Mouse (Mus musculus) B cell, adult 2 months (primary cell): ENCODE data around the gene Zbed3.

Experiments
- DNase-seq, 2 experiments: peaks; one replicate each; pipeline ENCODE4 v3.0.0; 2022

The Zbed3 gene

GRCm38 (mm10) chr13:95323400-95323799 lies at the start of gene Zbed3:
TSS of gene Zbed3 (plus strand) at chr13:95323612.
- DNase-seq: no peak

DNA sequence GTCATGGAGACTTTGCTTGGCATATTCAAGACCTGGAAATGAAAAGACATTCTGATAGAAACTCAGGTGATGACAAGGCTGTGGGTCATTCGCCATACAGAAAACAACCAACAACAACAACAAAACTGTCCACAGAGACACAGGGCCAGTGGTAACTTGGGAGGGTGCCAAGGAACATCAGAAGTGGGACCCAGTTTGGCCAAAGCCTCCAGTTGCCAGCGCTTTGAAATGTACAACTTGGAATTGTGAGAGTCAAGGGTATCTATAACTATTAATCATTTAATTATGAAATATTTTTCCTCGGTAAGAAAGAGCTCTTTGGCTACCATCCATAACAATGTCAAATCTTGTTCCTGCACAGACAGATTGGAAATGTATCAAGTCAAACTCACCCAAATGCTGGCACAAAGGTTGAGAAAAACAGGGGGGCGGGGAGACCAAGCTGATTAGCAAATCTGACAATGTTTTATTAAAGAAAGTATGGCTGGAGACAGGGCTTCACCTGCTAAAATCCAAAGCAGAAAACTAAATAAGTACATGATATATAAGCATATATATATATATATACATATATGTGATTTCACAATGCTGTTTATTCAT lies 44.9 kb upstream of the Zbed3 start:
- DNase-seq: no peak

GRCm38 (mm10) chr13:95281740-95282673 lies 41.4 kb upstream of the Zbed3 start:
- DNase-seq: no peak

DNA sequence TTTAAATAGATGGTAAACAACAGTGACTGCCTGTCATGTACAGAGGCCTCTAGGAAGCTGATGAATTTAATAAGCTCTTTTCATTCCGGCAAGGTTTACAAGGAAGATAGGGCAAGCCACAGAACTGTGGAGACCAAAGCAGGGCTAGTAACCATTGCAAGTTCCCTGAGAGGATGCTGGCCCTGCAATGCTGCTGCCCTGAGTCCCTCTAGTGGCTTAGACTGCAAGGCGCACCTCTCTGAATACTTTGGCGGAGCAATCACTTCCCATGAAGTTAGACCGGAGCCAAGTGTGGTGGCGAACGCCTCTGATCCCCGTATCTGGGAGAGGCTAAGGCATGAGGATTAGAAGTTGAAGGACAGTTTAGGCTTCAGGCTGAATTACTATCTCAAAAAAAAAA lies 36.4 kb upstream of the Zbed3 start:
- DNase-seq: peak; percentile 12 to 21

- DNase-seq: no peak
Observed at GRCm38 (mm10) chr13:95288027-95288426, 35.4 kb upstream of the Zbed3 start.

- DNase-seq: no peak
Observed at GRCm38 (mm10) chr13:95291983-95292382, 31.4 kb upstream of the Zbed3 start.

GRCm38 (mm10) chr13:95299956-95300355 lies 23.5 kb upstream of the Zbed3 start:
- no peak for DNase-seq

GRCm38 (mm10) chr13:95306596-95306995 lies 16.8 kb upstream of the Zbed3 start:
- DNase-seq: no peak

GRCm38 (mm10) chr13:95307100-95307655 lies 16.2 kb upstream of the Zbed3 start:
- no peak for DNase-seq

DNA sequence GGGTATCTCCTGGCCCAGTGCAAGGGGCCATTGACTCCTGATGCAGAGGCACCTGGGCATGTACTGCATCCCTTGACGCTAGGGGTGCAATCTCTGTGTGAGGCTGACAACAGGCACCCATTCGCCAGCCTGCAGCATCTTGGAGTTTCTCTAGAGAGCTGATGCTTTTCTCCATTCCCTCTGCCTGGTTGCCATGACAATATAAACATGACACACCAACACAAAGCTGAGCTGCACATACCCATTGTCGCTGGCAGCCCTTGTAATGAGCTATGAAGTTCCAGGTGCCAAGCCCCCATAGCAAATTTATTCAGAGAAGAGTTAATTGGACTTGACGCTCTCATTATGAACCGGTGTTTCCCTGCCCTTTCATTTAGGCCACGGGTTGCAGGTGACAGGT lies 11.4 kb upstream of the Zbed3 start:
- DNase-seq: no peak

- DNase-seq: no peak
Observed at GRCm38 (mm10) chr13:95319153-95319552, 4.3 kb upstream of the Zbed3 start.

DNA sequence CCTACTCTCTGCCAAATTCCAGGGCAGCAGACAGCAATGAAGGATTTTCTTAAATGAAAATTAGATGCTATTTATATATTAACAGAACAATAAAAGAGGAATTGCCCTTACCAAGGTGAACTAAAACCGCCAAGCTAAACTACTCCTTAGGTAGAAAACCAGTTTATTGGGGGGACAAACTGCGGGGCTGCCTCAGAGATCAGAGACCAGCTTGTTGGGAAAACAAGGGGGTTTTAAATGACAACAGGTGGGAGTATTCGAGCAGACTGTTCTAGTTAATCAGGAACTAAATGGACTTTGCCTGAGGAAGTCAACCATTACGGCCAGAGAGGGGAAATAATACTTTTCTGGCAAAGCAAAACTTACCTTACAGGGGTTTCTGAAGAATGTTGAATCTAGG lies 3.0 kb upstream of the Zbed3 start:
- DNase-seq: no peak

- peak; percentile 69 to 75 for DNase-seq
Observed at GRCm38 (mm10) chr13:95323950-95324625, 676 bp downstream of the Zbed3 start.

DNA sequence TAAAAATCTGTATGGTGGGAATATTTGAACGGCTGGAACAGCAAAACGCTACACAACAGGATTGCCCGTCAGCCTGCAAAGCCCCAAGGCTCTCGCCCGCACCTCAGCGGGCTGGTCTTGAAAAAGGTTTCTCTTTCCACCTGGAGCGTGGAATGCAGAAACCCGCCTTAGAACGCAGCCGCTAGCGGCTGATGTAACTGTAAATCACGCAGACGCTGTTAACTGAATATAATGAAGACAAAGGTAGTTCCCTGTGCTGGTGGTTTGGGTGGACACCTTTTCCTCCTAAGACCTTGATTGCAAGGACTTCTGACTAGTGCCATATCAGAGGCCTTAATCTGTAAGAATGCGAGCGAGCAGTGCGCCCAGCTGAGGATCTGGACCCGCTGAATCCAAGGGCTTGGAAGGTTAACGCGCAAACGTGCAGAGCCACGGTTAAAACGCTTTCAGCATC lies 1.2 kb downstream of the Zbed3 start:
- no peak for DNase-seq

DNA sequence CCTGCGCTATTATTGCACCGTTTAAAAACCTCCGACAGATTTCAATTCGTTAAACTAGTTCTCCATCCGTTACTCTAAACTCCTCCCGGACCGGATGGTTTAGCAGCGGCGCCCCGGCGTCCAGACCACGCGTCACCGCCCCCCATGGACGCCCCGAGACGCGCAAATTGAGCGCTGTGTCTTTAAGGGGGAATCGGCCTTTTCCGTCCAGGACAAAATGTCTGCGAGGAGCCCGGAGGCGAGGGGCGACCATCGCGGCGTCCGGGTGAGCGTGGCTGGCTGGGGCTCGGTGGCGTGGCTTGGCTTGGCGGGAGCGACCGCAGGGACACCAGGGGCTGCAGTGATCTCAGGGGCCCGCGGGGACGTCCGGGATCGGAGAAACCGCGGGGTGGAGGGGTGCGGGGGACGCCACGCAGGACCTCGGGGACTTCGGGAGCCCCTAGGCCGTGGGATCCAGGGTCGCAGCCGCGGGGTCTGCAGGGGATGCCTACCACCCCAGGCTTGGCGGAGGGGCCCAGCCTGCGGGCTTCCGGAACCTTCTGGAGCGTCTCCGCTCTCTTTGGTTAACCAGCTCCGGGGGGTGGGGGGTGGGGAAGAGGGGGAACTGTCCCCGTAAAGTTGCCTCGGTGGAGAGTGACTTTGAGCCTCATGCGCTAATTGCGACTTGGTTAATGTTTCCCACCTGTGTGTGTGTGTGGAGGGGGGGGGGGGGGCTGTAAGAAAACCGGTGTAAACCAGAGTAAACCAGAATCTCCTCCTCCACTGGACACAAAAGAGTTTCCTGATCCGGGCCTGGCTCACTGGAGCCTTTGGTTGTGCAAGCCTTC lies 1.9 kb downstream of the Zbed3 start:
- peak; percentile 77 to 78 for DNase-seq

- peak in 1 of 2 experiments; percentile 31 for DNase-seq
Observed at GRCm38 (mm10) chr13:95325907-95326550, 2.6 kb downstream of the Zbed3 start.

DNA sequence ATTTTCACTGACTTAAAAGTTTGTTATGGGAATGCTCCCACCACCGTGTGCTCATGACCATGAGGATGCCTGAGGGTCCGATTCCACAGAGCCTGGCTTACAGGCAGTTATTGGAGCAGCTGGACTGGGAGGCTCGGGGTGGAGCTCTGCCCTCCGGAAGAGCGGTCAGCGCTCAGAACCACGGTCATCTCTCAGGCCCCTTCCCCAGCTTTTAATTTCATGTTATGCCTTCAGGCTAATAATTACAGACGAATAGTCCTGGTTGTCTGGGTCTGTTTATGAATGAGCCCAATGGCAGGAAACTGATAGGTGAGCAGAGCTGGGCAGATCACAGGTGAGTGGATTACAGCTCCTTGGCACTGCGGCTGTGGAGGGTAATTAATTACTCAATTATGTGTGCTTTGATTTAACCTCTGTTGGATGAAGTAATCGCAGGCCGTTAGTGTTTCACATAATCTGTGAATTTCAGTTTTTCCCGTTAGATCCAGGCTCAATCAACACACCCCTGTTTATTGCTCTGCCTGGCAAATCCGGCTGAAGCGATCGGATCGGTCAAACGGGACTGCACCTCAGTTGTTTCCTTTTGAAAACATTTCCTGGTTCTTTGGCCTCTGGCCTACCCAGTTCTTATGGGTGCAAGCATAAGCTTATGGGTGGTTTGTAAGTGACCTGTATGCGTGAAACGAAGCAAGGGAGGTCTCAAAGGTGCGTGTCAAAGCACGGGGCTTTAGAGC lies 3.4 kb downstream of the Zbed3 start:
- no peak for DNase-seq

DNA sequence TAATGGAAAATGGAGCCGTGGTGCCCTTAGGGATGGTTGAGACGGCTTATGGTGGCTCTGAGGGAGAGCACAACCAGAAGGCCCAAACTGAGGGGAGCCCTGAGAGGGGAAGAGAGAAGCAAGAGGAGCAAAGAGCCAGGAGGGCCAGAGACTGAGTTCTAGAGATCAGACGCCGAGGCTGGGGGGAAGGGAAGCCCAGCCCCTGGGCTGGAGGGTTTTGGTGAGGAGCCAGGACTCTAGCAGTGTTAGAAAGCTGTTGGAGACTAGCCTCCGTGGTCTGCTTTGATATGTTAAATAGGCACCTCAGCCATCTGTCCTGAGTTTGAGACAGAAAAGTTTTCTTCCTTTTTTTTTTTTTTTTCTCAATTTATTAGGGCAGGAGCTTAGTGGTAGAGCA lies 3.9 kb downstream of the Zbed3 start:
- no peak for DNase-seq

DNA sequence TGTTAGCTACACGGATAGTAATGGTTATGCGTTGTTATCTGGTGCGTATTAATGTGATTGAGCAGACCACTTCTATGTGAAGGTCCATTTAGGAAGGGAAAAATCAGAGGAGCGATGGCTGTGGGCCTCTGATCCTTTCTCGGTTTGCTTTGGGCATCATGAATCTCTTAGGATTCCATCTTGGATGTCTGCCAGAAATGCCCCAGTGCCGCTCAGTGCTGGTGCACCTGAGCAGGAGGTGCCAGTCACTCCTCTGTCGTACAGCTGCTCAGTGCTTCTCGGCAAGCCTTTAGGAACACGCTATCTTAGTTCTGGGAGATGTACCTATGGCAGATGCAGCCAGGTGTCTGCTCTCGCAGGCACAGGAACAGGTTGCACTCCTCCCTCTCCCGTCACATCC lies 5.4 kb downstream of the Zbed3 start:
- no peak for DNase-seq

GRCm38 (mm10) chr13:95330507-95330906 lies 7.1 kb downstream of the Zbed3 start:
- DNase-seq: no peak
